Mouse (Mus musculus) limb, embryonic 11.5 days (tissue): ENCODE data around the gene Myo1f. TPM values are rescaled to one million over a fixed set of nuclear protein-coding genes. Genes with fewer than 3 reads are reported as not detected.

Experiments
- ATAC-seq: fragments of 200-750 bp; cut with Nextera tagmentation; 2 replicates; pipeline ENCODE4 v1.8.0; 2017; ENCODE audit warnings: low read depth; ENCODE audit not compliant: insufficient number of reproducible peaks, low FRiP score, low TSS enrichment
- DNase-seq: peaks from one replicate; pipeline ENCODE4 v3.0.0-alpha.2; 2015; ENCODE audit warnings: low spot score
- H3K27ac ChIP-seq: fragments of 300-500 bp; sonication (generic); replicated peaks from 2 replicates; pipeline ENCODE4 v1.5.1; 2014; ENCODE audit warnings: low read depth, mild to moderate bottlenecking, low read length
- H3K27me3 ChIP-seq: fragments of 300-500 bp; sonication (generic); 2 replicates; pipeline ENCODE4 v1.6.1; 2014; ENCODE audit warnings: mild to moderate bottlenecking, low read length, mixed read lengths; ENCODE audit not compliant: control insufficient read depth, insufficient read depth
- H3K36me3 ChIP-seq: fragments of 300-500 bp; sonication (generic); 2 replicates; pipeline ENCODE4 v1.6.1; 2014; ENCODE audit warnings: mild to moderate bottlenecking, low read length, moderate library complexity, mixed read lengths; ENCODE audit not compliant: control insufficient read depth, insufficient read depth
- H3K4me1 ChIP-seq: fragments of 300-500 bp; sonication (generic); 2 replicates; pipeline ENCODE4 v1.6.1; 2014; ENCODE audit warnings: low read length, mixed read lengths; ENCODE audit not compliant: control insufficient read depth, insufficient read depth
- H3K4me2 ChIP-seq: fragments of 300-500 bp; sonication (generic); 2 replicates; pipeline ENCODE4 v1.6.1; 2014; ENCODE audit warnings: low read depth, mild to moderate bottlenecking, moderate library complexity; ENCODE audit not compliant: severe bottlenecking
- H3K4me3 ChIP-seq: fragments of 300-500 bp; sonication (generic); 2 replicates; pipeline ENCODE4 v1.5.1; 2014; ENCODE audit warnings: low read depth, low read length
- H3K9ac ChIP-seq: fragments of 300-500 bp; sonication (generic); 2 replicates; pipeline ENCODE4 v1.6.1; 2014; ENCODE audit warnings: mild to moderate bottlenecking, low read length
- H3K9me3 ChIP-seq: fragments of 300-500 bp; sonication (generic); 2 replicates; pipeline ENCODE4 v1.6.1; 2016; ENCODE audit warnings: low read length; ENCODE audit not compliant: control insufficient read depth
- WGBS: fragments of 180-500 bp; shearing (Covaris S2); extraction: QIAGEN DNeasy Blood & Tissue Kit; methylation state at CpG from one replicate; pipeline ENCODE4 v1.1.7; 2014; 5-methylcytosine and 5-hydroxymethylcytosine counted together
- polyA plus RNA-seq: library from polyadenylated mRNA; unstranded; fragments of >200 nt; fragmentation: Nextera tagmentation; extraction: Ambion mirVana; gene quantifications from 2 replicates; pipeline ENCODE4 v1.2.1, GENCODE M21; 2014

The Myo1f gene
- polyA plus RNA-seq, 1 experiment from 2014 or later, result 1.1 TPM

DNA sequence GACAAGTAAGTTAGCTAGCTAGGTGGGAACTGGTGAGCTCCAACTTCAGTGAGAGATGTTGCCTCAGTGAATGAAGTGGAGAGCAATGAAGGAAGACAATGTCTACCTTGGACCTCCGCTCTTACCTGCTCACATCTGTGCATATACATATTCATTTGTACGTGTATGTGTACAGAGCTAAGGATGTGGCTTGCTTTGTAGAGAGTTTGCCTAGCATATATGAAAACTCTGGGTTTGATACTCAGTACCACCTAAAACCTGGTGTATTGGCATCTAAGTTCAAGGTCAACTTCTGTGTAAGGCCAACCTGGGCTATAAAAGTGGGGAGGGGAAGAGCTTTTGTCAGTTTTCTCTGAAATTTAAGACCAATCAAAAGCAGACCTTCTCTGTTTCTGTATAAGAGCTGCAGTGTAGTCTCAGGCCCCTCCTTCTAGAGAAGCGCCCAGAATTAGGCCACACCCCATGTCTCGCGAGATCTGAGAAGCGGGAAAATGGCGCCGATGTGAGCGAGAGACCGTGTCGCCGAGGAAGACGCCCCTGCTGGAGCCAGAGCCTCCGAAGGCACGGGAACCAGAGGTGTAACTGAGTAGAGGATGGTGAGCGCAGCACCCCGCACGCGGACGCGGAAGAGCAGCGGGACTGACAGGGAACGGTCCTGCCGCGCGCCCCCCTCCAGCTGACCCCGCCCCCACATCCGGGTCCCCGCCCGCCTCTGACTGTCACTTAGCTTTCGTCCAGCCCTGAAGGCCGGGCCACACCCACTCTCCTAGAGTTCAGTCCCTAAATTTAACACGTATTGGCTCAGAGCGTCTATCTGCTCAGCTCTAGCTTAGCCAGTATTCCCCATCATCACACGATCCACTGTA, 73.3 kb downstream of the Myo1f start, which contains the start of gene Zfp414:
Gene Zfp414, plus strand, starts transcription at position 470 of the 866 bp plus-strand sequence.
- H3K27me3 ChIP-seq, result no peaks in the 10 kb centered on the region
- 3% methylated on average over 35 of the region's 35 CpGs for WGBS
- peaks cover 6% of the 10 kb centered on the region; the same call in 1 of the 2 replicates for H3K4me1 ChIP-seq
- peak; percentile 96 for DNase-seq
- peak within 1 kb of the TSS; percentile 59 for H3K4me3 ChIP-seq
- peak; percentile 94 for ATAC-seq
- peak within 1 kb of the TSS; percentile 92 for H3K9ac ChIP-seq
- H3K27ac ChIP-seq, result peak within 1 kb of the TSS; percentile 95
- no peaks in the 10 kb centered on the region for H3K9me3 ChIP-seq
- peaks cover 3% of the 10 kb centered on the region; the same call in 1 of the 2 replicates for H3K36me3 ChIP-seq
- H3K4me2 ChIP-seq, result peak within 1 kb of the TSS; percentile 73

DNA sequence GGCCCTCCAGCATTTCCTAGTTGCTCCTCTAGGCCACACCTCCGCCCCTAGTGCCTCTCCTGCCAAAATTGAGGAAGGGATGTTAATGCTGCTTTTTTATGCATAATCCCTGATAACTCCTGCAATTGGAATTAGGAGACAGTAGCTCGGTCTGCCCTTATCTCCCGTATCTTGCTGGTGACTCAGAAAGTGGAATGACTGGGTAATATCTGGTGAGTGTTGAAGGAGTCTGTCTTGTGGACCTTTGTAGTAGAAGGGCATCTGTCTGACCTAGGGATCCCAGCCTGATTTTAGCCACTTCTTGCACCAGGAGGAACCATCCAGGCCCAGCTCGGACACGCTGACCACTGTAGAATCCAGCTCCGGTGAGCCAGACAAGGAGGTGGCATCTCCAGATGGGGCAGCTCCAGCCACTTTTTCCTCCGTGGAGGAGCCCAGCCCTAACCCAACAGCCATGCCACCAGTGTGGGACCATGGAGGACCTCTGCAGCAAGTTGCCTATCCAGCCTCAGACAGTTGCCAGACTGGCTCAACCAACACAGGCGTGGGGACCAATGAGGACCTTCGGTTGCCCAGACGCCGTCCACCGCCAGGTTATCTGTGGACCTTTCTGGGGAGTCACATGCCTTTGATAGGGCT, 74.1 kb downstream of the Myo1f start:
- Histone ChIP-seq H3K9ac (peak overlapping the region; percentile 92), H3K4me1 (peaks cover 6% of the 10 kb centered on the region; the same call in 1 of the 2 replicates), H3K27ac (peak overlapping the region; percentile 95), H3K4me2 (peak overlapping the region; percentile 73), H3K4me3 (peak overlapping the region; percentile 59), H3K36me3 (peaks cover 3% of the 10 kb centered on the region; the same call in 1 of the 2 replicates), H3K9me3 (no peaks in the 10 kb centered on the region), H3K27me3 (no peaks in the 10 kb centered on the region)
- 72% methylated on average over 12 of the region's 12 CpGs for WGBS
- ATAC-seq, result peak; percentile 8; the same call in 1 of the 2 replicates
- no peak for DNase-seq

GRCm38 (mm10) chr17:33630171-33630895, 74.8 kb downstream of the Myo1f start:
- Histone ChIP-seq H3K27me3 (no peaks in the 10 kb centered on the region), H3K9me3 (no peaks in the 10 kb centered on the region), H3K4me1 (peaks cover 6% of the 10 kb centered on the region; the same call in 1 of the 2 replicates), H3K4me3 (no peak overlapping the region), H3K27ac (no peak overlapping the region), H3K36me3 (peaks cover 3% of the 10 kb centered on the region; the same call in 1 of the 2 replicates), H3K9ac (no peak overlapping the region), H3K4me2 (no peak overlapping the region)
- WGBS, result 84% methylated on average over 13 of the region's 13 CpGs
- ATAC-seq (no peak), DNase-seq (peak; percentile 26)

DNA sequence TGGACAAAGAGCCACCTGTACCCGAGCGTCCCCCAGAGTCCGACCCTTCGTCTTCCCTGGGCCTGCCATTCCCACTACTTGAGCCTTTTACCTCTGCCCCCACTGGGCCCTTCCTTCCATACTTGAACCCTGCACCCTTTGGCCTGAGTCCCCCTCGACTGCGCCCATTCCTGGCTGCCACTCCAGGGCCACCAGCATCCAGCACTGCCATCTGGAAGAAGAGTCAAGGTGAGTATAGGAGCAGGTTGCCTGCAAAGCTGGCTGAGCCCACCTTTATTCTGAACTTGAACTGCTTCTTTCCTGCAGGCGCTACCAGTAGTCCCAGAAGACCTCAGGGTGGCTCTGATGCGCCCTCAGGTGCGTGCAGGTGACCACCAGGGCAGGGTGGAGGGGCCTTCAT, 75.7 kb downstream of the Myo1f start:
- ATAC-seq, result no peak
- no peak overlapping the region for H3K4me3 ChIP-seq
- WGBS, result 94% methylated on average over 9 of the region's 9 CpGs
- H3K4me1 ChIP-seq, result peaks cover 6% of the 10 kb centered on the region; the same call in 1 of the 2 replicates
- no peaks in the 10 kb centered on the region for H3K27me3 ChIP-seq
- no peaks in the 10 kb centered on the region for H3K9me3 ChIP-seq
- peaks cover 3% of the 10 kb centered on the region; the same call in 1 of the 2 replicates for H3K36me3 ChIP-seq
- H3K4me2 ChIP-seq, result no peak overlapping the region
- H3K27ac ChIP-seq, result no peak overlapping the region
- no peak for DNase-seq
- H3K9ac ChIP-seq, result no peak overlapping the region

DNA sequence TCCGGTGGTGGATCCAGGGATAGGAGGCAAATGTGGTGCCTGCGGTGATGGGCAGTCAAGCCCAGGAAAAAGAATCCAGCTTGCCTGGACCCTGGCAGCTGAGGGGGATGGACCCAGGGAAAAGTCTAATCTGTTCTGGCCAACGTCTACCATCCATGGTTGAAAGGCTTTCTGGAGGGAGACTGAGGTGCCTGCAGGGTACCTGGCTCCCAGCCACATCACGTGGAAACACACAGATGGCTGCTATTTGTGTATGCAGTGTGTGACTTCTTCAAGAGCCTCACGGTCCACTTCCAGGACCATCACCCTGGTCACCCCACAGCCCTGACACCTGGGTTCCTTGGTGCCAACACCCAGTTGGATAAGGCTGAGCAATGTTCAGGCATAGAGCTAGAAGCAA, 76.3 kb downstream of the Myo1f start:
- Histone ChIP-seq H3K36me3 (peaks cover 3% of the 10 kb centered on the region; the same call in 1 of the 2 replicates), H3K27me3 (no peaks in the 10 kb centered on the region), H3K27ac (no peak overlapping the region), H3K4me1 (peaks cover 6% of the 10 kb centered on the region; the same call in 1 of the 2 replicates), H3K9ac (no peak overlapping the region), H3K4me3 (no peak overlapping the region), H3K9me3 (no peaks in the 10 kb centered on the region), H3K4me2 (no peak overlapping the region)
- ATAC-seq (no peak), DNase-seq (peak; percentile 19)
- 89% methylated on average over 5 of the region's 5 CpGs for WGBS

DNA sequence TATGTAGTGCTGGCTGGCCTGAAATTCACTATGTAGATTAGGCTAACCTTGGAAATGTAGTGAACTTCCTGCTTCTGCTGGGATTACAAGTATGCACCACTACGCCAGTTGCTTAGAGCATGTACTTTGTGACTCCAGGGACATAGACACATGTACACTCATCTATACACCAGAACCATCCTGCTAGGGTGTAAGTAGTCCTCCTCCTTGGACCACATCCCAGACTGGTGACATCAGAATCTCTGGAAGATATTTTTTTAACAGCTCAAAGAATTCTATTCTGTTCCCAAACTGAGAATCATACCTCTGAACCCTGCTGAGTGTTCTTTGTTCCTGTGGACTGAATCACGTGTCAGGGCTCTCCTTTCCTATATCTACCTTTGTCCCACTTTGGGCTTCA, 81.5 kb downstream of the Myo1f start:
- Histone ChIP-seq H3K9me3 (no peaks in the 10 kb centered on the region), H3K36me3 (no peaks in the 10 kb centered on the region; the same call in 1 of the 2 replicates), H3K27me3 (no peaks in the 10 kb centered on the region), H3K9ac (no peak overlapping the region), H3K4me3 (no peak overlapping the region), H3K4me2 (no peak overlapping the region), H3K4me1 (no peaks in the 10 kb centered on the region), H3K27ac (no peak overlapping the region)
- DNase-seq (no peak), ATAC-seq (no peak)
- 92% methylated on average over 2 of the region's 2 CpGs for WGBS

- H3K9me3 ChIP-seq, result no peaks in the 10 kb centered on the region
- H3K36me3 ChIP-seq, result no peaks in the 10 kb centered on the region
- DNase-seq (no peak), ATAC-seq (no peak)
- 85% methylated on average over 4 of the region's 4 CpGs for WGBS
- H3K9ac ChIP-seq, result no peak within 1 kb of the TSS
- no peak within 1 kb of the TSS for H3K4me2 ChIP-seq
- H3K27me3 ChIP-seq, result no peaks in the 10 kb centered on the region
- H3K4me1 ChIP-seq, result no peaks in the 10 kb centered on the region
- H3K4me3 ChIP-seq, result no peak within 1 kb of the TSS
- no peak within 1 kb of the TSS for H3K27ac ChIP-seq
These were observed 82.2 kb downstream of the Myo1f start, which contains the start of gene Pram1 for GRCm38 (mm10) chr17:33637516-33638276. TSS of gene Pram1 (plus strand) at chr17:33638056.
